Comparison of ENCODE assay signal across 9 mouse cellular contexts in the genomic region with DNA sequence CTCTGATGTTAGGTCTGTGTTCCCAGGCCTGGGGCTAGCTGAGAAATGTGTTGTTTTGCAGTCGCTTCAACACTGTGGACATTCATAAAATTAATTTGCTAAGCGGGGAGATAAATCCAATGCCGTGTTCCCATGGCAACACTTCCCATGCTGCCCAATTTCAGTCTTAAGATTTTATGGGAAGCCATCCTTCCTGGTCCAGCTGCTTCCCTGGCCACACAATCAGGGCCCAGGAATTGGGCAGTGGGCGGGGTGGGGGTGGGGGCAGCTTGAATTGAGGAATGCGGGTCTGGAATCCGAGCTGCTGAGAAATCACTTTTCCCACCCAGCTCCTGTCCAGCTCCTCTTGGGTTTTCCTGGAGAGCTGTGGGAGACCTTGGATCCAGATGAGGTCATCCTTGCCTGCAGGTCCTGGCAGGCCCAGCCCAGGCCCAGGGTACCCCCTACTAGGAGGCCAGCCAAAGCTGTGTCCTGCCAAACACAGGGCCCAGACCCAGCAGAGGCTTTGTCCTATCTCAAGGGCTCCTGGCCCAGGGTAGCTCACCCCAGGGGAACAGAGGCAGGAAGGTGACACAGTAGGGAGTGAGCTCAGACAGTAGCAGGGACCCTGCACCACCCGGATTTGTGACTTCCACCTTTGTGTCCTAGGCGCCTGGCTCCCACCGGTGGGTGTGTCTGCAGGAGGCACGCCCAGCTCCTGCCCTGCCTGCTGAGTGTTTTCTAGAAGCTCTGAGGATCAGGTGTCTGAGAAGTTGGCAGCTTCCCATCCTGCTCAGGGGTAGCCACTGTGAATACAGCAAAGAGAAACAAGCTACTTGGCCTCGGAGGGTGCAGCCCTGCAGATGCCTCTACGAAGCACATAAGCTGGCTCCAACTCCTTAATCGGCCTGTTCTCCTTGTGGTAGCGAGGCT. TPM values are rescaled to one million over a fixed set of nuclear protein-coding genes. Genes with fewer than 3 reads are reported as not detected.
DNase-seq lines count a peak whose midpoint lies in the region; ATAC-seq lines count a peak whose summit lies in the region.
"Had no signal": no experiment of that assay in that cellular context is flagged by ENCODE, and none has a peak within 500 bp of the region (broad histone marks: within the 10 kb centered on the region; RNA-seq: fewer than 3 reads in every experiment).

No protein-coding gene starts in this region.

- intact Hi-C loops in heart, postnatal 25 days (cut with DNase I) = no loop called here

- no peak overlapping the region for H3K27ac ChIP-seq in heart, embryonic 12.5 days (ENCODE audit: poor library complexity, severe bottlenecking)
- H3K27ac ChIP-seq in kidney, embryonic 16.5 days (ENCODE audit: low read length) = peak overlapping the region; percentile 76
- H3K27ac ChIP-seq in midbrain, embryonic 14.5 days (replicated peaks; ENCODE audit: low read depth, low read length) = peak overlapping the region; percentile 70
- H3K27ac ChIP-seq: heart, adult 2 months had no signal

- H3K27me3 ChIP-seq in heart, embryonic 12.5 days (replicated peaks) = no peaks in the 10 kb centered on the region
- no peaks in the 10 kb centered on the region for H3K27me3 ChIP-seq in kidney, embryonic 16.5 days (ENCODE audit: insufficient read depth, low read length)
- H3K27me3 ChIP-seq in midbrain, embryonic 14.5 days (ENCODE audit: control insufficient read depth, insufficient read depth, low read length) = no peaks in the 10 kb centered on the region

- ATAC-seq in heart, embryonic 12.5 days (ENCODE audit: insufficient number of reproducible peaks, low FRiP score) = 0 out of 2 replicates have a peak, but pooled peaks have one; percentile 31
- peak; percentile 43 for ATAC-seq in kidney, embryonic 16.5 days (ENCODE audit: low FRiP score, low TSS enrichment)
- ATAC-seq in midbrain, embryonic 14.5 days (ENCODE audit: low FRiP score, low TSS enrichment) = no peak

- H3K9me3 ChIP-seq in heart, embryonic 12.5 days (replicated peaks) = no peaks in the 10 kb centered on the region
- H3K9me3 ChIP-seq in kidney, embryonic 16.5 days (ENCODE audit: low read length) = no peaks in the 10 kb centered on the region
- H3K9me3 ChIP-seq in midbrain, embryonic 14.5 days (ENCODE audit: control insufficient read depth, low read length) = no peaks in the 10 kb centered on the region

- no peak overlapping the region for H3K9ac ChIP-seq in heart, embryonic 12.5 days
- peak overlapping the region; percentile 46; the same call in 1 of the 2 replicates for H3K9ac ChIP-seq in kidney, embryonic 16.5 days (replicated peaks; ENCODE audit: low read length)
- no peak overlapping the region for H3K9ac ChIP-seq in midbrain, embryonic 14.5 days (replicated peaks; ENCODE audit: low read length)

- H3K36me3 ChIP-seq in heart, embryonic 12.5 days = no peaks in the 10 kb centered on the region
- H3K36me3 ChIP-seq in kidney, embryonic 16.5 days (ENCODE audit: insufficient read depth, low read length) = no peaks in the 10 kb centered on the region
- H3K36me3 ChIP-seq in midbrain, embryonic 14.5 days (ENCODE audit: control insufficient read depth, insufficient read depth, low read length) = peaks cover 17% of the 10 kb centered on the region; the same call in 1 of the 2 replicates

- no peak overlapping the region for H3K4me2 ChIP-seq in heart, embryonic 12.5 days
- no peak overlapping the region for H3K4me2 ChIP-seq in kidney, embryonic 16.5 days (replicated peaks; ENCODE audit: low read depth, low read length)
- H3K4me2 ChIP-seq in midbrain, embryonic 14.5 days (ENCODE audit: low read length) = no peak overlapping the region

- H3K4me3 ChIP-seq in heart, embryonic 12.5 days = no peak overlapping the region
- H3K4me3 ChIP-seq in kidney, embryonic 16.5 days (ENCODE audit: low read length) = no peak overlapping the region
- no peak overlapping the region for H3K4me3 ChIP-seq in midbrain, embryonic 14.5 days (replicated peaks; ENCODE audit: low read depth, low read length)
- H3K4me3 ChIP-seq: heart, adult 2 months had no signal

- peak; percentile 9 to 33 for DNase-seq in heart, adult 18-20 months
- DNase-seq in heart, postnatal 25 days (ENCODE audit: low spot score) = no peak
- DNase-seq in embryo, embryonic 10.5 days (ENCODE audit: low spot score) = peak; percentile 21
- peak; percentile 56 for DNase-seq in midbrain, embryonic 14.5 days
- no peak for DNase-seq in retina, postnatal 1 day
- no peak for DNase-seq in thymus, postnatal 14 days

- H3K4me1 ChIP-seq in heart, embryonic 12.5 days (replicated peaks) = peaks cover 27% of the 10 kb centered on the region
- peaks cover 24% of the 10 kb centered on the region for H3K4me1 ChIP-seq in kidney, embryonic 16.5 days (ENCODE audit: insufficient read depth, low read length)
- peaks cover 20% of the 10 kb centered on the region for H3K4me1 ChIP-seq in midbrain, embryonic 14.5 days (ENCODE audit: control insufficient read depth, insufficient read depth, low read length)

- 53% methylated on average over 14 of the region's 14 CpGs for WGBS in heart, embryonic 12.5 days
- WGBS in kidney, embryonic 16.5 days = 40% methylated on average over 14 of the region's 14 CpGs
- 38% methylated on average over 14 of the region's 14 CpGs for WGBS in midbrain, embryonic 14.5 days

RNA-seq across cellular contexts. Expression of gene Pdgfa, which starts 36.5 kb away (rescaled TPM):
- 10 to 100 TPM; 15.5 to 21.7 TPM for total RNA-seq in heart, adult 18-20 months (2021)
- 10 to 100 TPM; 23.3 to 27.2 TPM for total RNA-seq in heart, postnatal 25 days (2021)
- polyA plus RNA-seq in heart, embryonic 12.5 days (2016; fragmentation: Nextera tagmentation; extraction: Ambion mirVana) = 34.4 and 37.4 TPM in 2 replicates
- 57.1 and 58.6 TPM in 2 replicates for polyA plus RNA-seq in kidney, embryonic 16.5 days (2015; fragmentation: Nextera tagmentation; extraction: Ambion mirVana)
- polyA plus RNA-seq in midbrain, embryonic 14.5 days (2014; fragmentation: Nextera tagmentation; extraction: Ambion mirVana) = 16.2 and 24.6 TPM in 2 replicates

Comparison
In these comparisons a context has a peak if more than half of its experiments do, and no peak if none do; other contexts are left out.
1. DNase-seq: peak in heart, adult 18-20 months (2 of 2), embryo, embryonic 10.5 days (single experiment) and midbrain, embryonic 14.5 days (single experiment); none in heart, postnatal 25 days (single experiment), retina, postnatal 1 day (single experiment) and thymus, postnatal 14 days (single experiment).